15 mouse cellular contexts compared by ENCODE assay signal in genomic region chr19:10909087-10909721, GRCm38 (mm10). TPM values are rescaled to one million over a fixed set of nuclear protein-coding genes. Genes with fewer than 3 reads are reported as not detected.
A peak's percentile ranks its signal among the peaks of the same experiment; 100 is the strongest.
DNase-seq lines count a peak whose midpoint lies in the region; ATAC-seq and TF ChIP-seq lines count a peak whose summit lies in the region.
"Had no signal": no experiment of that assay in that cellular context is flagged by ENCODE, and none has a peak within 500 bp of the region (broad histone marks: within the 10 kb centered on the region; RNA-seq: fewer than 3 reads in every experiment).

No protein-coding gene starts in this region.

- no peak for DNase-seq in heart, adult 9 months (ENCODE audit: low spot score in 2 of 2)
- no peak for DNase-seq in lung, adult 2 months
- peak; percentile 33 for DNase-seq in kidney, postnatal 14 days
- no peak for DNase-seq in embryo, embryonic 9.5 days (ENCODE audit: extremely low spot score)
- DNase-seq: embryo, embryonic 11 days; left cerebral cortex, postnatal 4 days; thymus, postnatal 36 days had no signal

- WGBS in heart, embryonic 11.5 days (ENCODE audit: insufficient replicate concordance): 53% methylated on average over 6 of the region's 6 CpGs
- 42% methylated on average over 6 of the region's 6 CpGs for WGBS in lung, embryonic 15.5 days
- WGBS in lung, adult 2 months: 54% methylated on average over 6 of the region's 6 CpGs
- 45% methylated on average over 6 of the region's 6 CpGs for WGBS in stomach, embryonic 15.5 days

- peak overlapping the region; percentile 78 for H3K27ac ChIP-seq in heart, embryonic 11.5 days (ENCODE audit: low read depth, low read length)
- H3K27ac ChIP-seq in lung, embryonic 15.5 days: peak overlapping the region; percentile 88
- H3K27ac ChIP-seq in stomach, embryonic 15.5 days: peak overlapping the region; percentile 90
- H3K27ac ChIP-seq: layer of hippocampus, adult 2 months had no signal

- H3K4me3 ChIP-seq in heart, embryonic 11.5 days (ENCODE audit: low read depth, low read length): no peak overlapping the region
- no peak overlapping the region for H3K4me3 ChIP-seq in lung, embryonic 15.5 days
- H3K4me3 ChIP-seq in lung, adult 2 months (replicated peaks; ENCODE audit: extremely low read depth, low read depth, low read length): no peak overlapping the region
- H3K4me3 ChIP-seq in stomach, embryonic 15.5 days (replicated peaks): no peak overlapping the region
- H3K4me3 ChIP-seq: layer of hippocampus, adult 2 months had no signal

- H3K9me3 ChIP-seq in heart, embryonic 11.5 days (replicated peaks; ENCODE audit: control insufficient read depth, low read length): no peaks in the 10 kb centered on the region
- H3K9me3 ChIP-seq in lung, embryonic 15.5 days: no peaks in the 10 kb centered on the region
- H3K9me3 ChIP-seq in stomach, embryonic 15.5 days: no peaks in the 10 kb centered on the region

- 0 out of 2 replicates have a peak, but pooled peaks cover 3% of the 10 kb centered on the region for H3K36me3 ChIP-seq in heart, embryonic 11.5 days (ENCODE audit: control insufficient read depth, insufficient read depth, low read length)
- peaks cover 29% of the 10 kb centered on the region for H3K36me3 ChIP-seq in lung, embryonic 15.5 days
- H3K36me3 ChIP-seq in stomach, embryonic 15.5 days: 0 out of 2 replicates have a peak, but pooled peaks cover 4% of the 10 kb centered on the region

- H3K4me1 ChIP-seq in heart, embryonic 11.5 days (ENCODE audit: control insufficient read depth, insufficient read depth, low read length): peaks cover 35% of the 10 kb centered on the region
- H3K4me1 ChIP-seq in lung, embryonic 15.5 days: peaks cover 38% of the 10 kb centered on the region
- H3K4me1 ChIP-seq in lung, adult 2 months (ENCODE audit: control insufficient read depth, insufficient read depth, low read length): 0 out of 2 replicates have a peak, but pooled peaks cover 4% of the 10 kb centered on the region
- peaks cover 18% of the 10 kb centered on the region; the same call in 1 of the 2 replicates for H3K4me1 ChIP-seq in stomach, embryonic 15.5 days

- no peak overlapping the region; the same call in 1 of the 2 replicates for H3K4me2 ChIP-seq in heart, embryonic 11.5 days
- H3K4me2 ChIP-seq in lung, embryonic 15.5 days: no peak overlapping the region
- H3K4me2 ChIP-seq in stomach, embryonic 15.5 days: no peak overlapping the region

- ATAC-seq in heart, embryonic 11.5 days (replicated peaks; ENCODE audit: insufficient number of reproducible peaks, low FRiP score, low TSS enrichment): no peak
- peak; percentile 63; the same call in 1 of the 2 replicates for ATAC-seq in lung, embryonic 15.5 days (ENCODE audit: borderline replicate concordance, extremely low read depth, low FRiP score, low TSS enrichment)
- peak; percentile 59; the same call in 1 of the 2 replicates for ATAC-seq in stomach, embryonic 15.5 days (ENCODE audit: insufficient read depth, low FRiP score, low read depth)
- no peak for ATAC-seq in megakaryocyte progenitor cell, adult 5-6 weeks (replicated peaks; ENCODE audit: poor library complexity)

- H3K27me3 ChIP-seq in heart, embryonic 11.5 days (ENCODE audit: control insufficient read depth, insufficient read depth, low read length): no peaks in the 10 kb centered on the region
- H3K27me3 ChIP-seq in lung, embryonic 15.5 days: no peaks in the 10 kb centered on the region
- no peaks in the 10 kb centered on the region for H3K27me3 ChIP-seq in stomach, embryonic 15.5 days (replicated peaks)

- peak overlapping the region; percentile 39; the same call in 1 of the 2 replicates for H3K9ac ChIP-seq in heart, embryonic 11.5 days (ENCODE audit: low read depth, low read length)
- H3K9ac ChIP-seq in lung, embryonic 15.5 days: no peak overlapping the region
- no peak overlapping the region for H3K9ac ChIP-seq in stomach, embryonic 15.5 days

- TF ChIP-seq CTCF in lung, adult 2 months (IDR thresholded peaks at IDR 0.05; ENCODE audit: insufficient read depth, low read length): no peak

- no peak for TF ChIP-seq POLR2A in lung, adult 2 months (IDR thresholded peaks at IDR 0.05; ENCODE audit: borderline replicate concordance, extremely low read depth, low read depth, low read length)

RNA-seq across cellular contexts. Expression of gene Zp1, which starts 11.2 kb away (rescaled TPM):
- not detected in 2 replicates for polyA plus RNA-seq in heart, embryonic 11.5 days (2014; fragmentation: Nextera tagmentation; extraction: Ambion mirVana)
- polyA plus RNA-seq in lung, embryonic 15.5 days (2015; fragmentation: Nextera tagmentation; extraction: Ambion mirVana): not detected in 2 replicates
- polyA plus RNA-seq in lung, adult 2 months (2012; rRNA removed): 0.21 and 0.33 TPM in 2 replicates
- polyA plus RNA-seq in stomach, embryonic 15.5 days (2015; fragmentation: Nextera tagmentation; extraction: Ambion mirVana): not detected in 2 replicates
- total RNA-seq in megakaryocyte progenitor cell, adult 5-6 weeks (2015): not detected in 2 replicates
- not detected in 2 replicates for total RNA-seq in megakaryocyte progenitor cell, adult 5-6 weeks (2017)
- total RNA-seq: adrenal gland, adult 18-20 months; hematopoietic stem cell, adult 5-6 weeks; layer of hippocampus, adult 2 months; MEL had no signal

RNA-seq across cellular contexts. Expression of gene Prpf19, which starts 14.2 kb away (rescaled TPM):
- polyA plus RNA-seq in heart, embryonic 11.5 days (2014; fragmentation: Nextera tagmentation; extraction: Ambion mirVana): 33.0 and 39.4 TPM in 2 replicates
- polyA plus RNA-seq in lung, embryonic 15.5 days (2015; fragmentation: Nextera tagmentation; extraction: Ambion mirVana): 35.8 and 39.8 TPM in 2 replicates
- polyA plus RNA-seq in lung, adult 2 months (2012; rRNA removed): 159 and 186 TPM in 2 replicates
- polyA plus RNA-seq in stomach, embryonic 15.5 days (2015; fragmentation: Nextera tagmentation; extraction: Ambion mirVana): 37.9 and 42.6 TPM in 2 replicates
- 70.5 and 77.5 TPM in 2 replicates for total RNA-seq in megakaryocyte progenitor cell, adult 5-6 weeks (2015)
- 159 and 191 TPM in 2 replicates for total RNA-seq in megakaryocyte progenitor cell, adult 5-6 weeks (2017)

RNA-seq across cellular contexts. Expression of gene Tmem109, which starts 27.4 kb away (rescaled TPM):
- polyA plus RNA-seq in heart, embryonic 11.5 days (2014; fragmentation: Nextera tagmentation; extraction: Ambion mirVana): 66.7 and 71.0 TPM in 2 replicates
- 138 TPM in 2 replicates for polyA plus RNA-seq in lung, embryonic 15.5 days (2015; fragmentation: Nextera tagmentation; extraction: Ambion mirVana)
- polyA plus RNA-seq in lung, adult 2 months (2012; rRNA removed): 206 and 278 TPM in 2 replicates
- 112 and 118 TPM in 2 replicates for polyA plus RNA-seq in stomach, embryonic 15.5 days (2015; fragmentation: Nextera tagmentation; extraction: Ambion mirVana)
- 14.9 and 16.5 TPM in 2 replicates for total RNA-seq in megakaryocyte progenitor cell, adult 5-6 weeks (2015)
- total RNA-seq in megakaryocyte progenitor cell, adult 5-6 weeks (2017): 13.2 and 17.8 TPM in 2 replicates

RNA-seq across cellular contexts. Expression of gene Ptgdr2, which starts 27.8 kb away (rescaled TPM):
- polyA plus RNA-seq in heart, embryonic 11.5 days (2014; fragmentation: Nextera tagmentation; extraction: Ambion mirVana): 0.27 TPM in 2 replicates
- 0.09 and 0.11 TPM in 2 replicates for polyA plus RNA-seq in lung, embryonic 15.5 days (2015; fragmentation: Nextera tagmentation; extraction: Ambion mirVana)
- 4.8 and 6.6 TPM in 2 replicates for polyA plus RNA-seq in lung, adult 2 months (2012; rRNA removed)
- polyA plus RNA-seq in stomach, embryonic 15.5 days (2015; fragmentation: Nextera tagmentation; extraction: Ambion mirVana): 0.08 TPM in 1 of 2 replicates, not detected in the other
- total RNA-seq in megakaryocyte progenitor cell, adult 5-6 weeks (2015): 0.07 and 0.17 TPM in 2 replicates
- total RNA-seq in megakaryocyte progenitor cell, adult 5-6 weeks (2017): 0.07 TPM in 1 of 2 replicates, not detected in the other
- total RNA-seq: adrenal gland, adult 18-20 months had no signal

RNA-seq across cellular contexts. Expression of gene Tmem132a, which starts 39.5 kb away (rescaled TPM):
- polyA plus RNA-seq in heart, embryonic 11.5 days (2014; fragmentation: Nextera tagmentation; extraction: Ambion mirVana): 35.5 and 37.2 TPM in 2 replicates
- polyA plus RNA-seq in lung, embryonic 15.5 days (2015; fragmentation: Nextera tagmentation; extraction: Ambion mirVana): 75.9 TPM in 2 replicates
- 22.4 and 23.5 TPM in 2 replicates for polyA plus RNA-seq in lung, adult 2 months (2012; rRNA removed)
- polyA plus RNA-seq in stomach, embryonic 15.5 days (2015; fragmentation: Nextera tagmentation; extraction: Ambion mirVana): 59.9 and 65.6 TPM in 2 replicates
- 0.17 TPM in 1 of 2 replicates, not detected in the other for total RNA-seq in megakaryocyte progenitor cell, adult 5-6 weeks (2015)
- 0.30 TPM in 1 of 2 replicates, not detected in the other for total RNA-seq in megakaryocyte progenitor cell, adult 5-6 weeks (2017)
- total RNA-seq: MEL had no signal

Comparison
In these comparisons a context has a peak if more than half of its experiments do, and no peak if none do; other contexts are left out.
1. ATAC-seq: peak in lung, embryonic 15.5 days (single experiment) and stomach, embryonic 15.5 days (single experiment); none in heart, embryonic 11.5 days (single experiment) and megakaryocyte progenitor cell, adult 5-6 weeks (single experiment).
2. Peak in every context shown above with its lines, with median percentiles within 50 percentile points of each other: H3K27ac ChIP-seq.